Mouse (Mus musculus) CH12.LX (cell line): ENCODE results near the gene Rps25. TPM values are rescaled to one million over a fixed set of nuclear protein-coding genes. Genes with fewer than 3 reads are reported as not detected.
A peak's percentile ranks its signal among the peaks of the same experiment; 100 is the strongest.

ENCODE experiments used
- DNase-seq: peaks from one replicate; pipeline ENCODE4 v3.0.0-alpha.2; 2013; ENCODE audit errors: extremely low read depth
- H3K27ac ChIP-seq: 2 replicates; pipeline ENCODE4 v1.5.1; 2012; ENCODE audit warnings: low read depth, mild to moderate bottlenecking, control low read depth, moderate library complexity; ENCODE audit not compliant: insufficient read depth
- H3K27me3 ChIP-seq: replicated peaks from 2 replicates; pipeline ENCODE3; 2012; ENCODE audit warnings: inconsistent platforms
- H3K36me3 ChIP-seq, 2 experiments: replicated peaks in 1 of 2; 2 replicates each; pipeline versions ENCODE3 to v1.6.1; 2012; ENCODE audit warnings: inconsistent platforms in 1 of 2, low read length in 1 of 2, mild to moderate bottlenecking in 1 of 2, mixed read lengths in 1 of 2, moderate library complexity in 1 of 2; ENCODE audit not compliant: control insufficient read depth in 1 of 2, insufficient read depth in 1 of 2
- H3K4me1 ChIP-seq, 2 experiments: 2 replicates each; pipeline ENCODE4 v1.6.1; 2012; ENCODE audit warnings: inconsistent platforms in 1 of 2, moderate library complexity in 1 of 2; ENCODE audit not compliant: insufficient read depth in 2 of 2, control insufficient read depth in 1 of 2
- H3K4me2 ChIP-seq: 2 replicates; pipeline ENCODE4 v1.6.1; 2012; ENCODE audit warnings: low read depth, mild to moderate bottlenecking, control low read depth; ENCODE audit not compliant: poor library complexity, insufficient read depth, severe bottlenecking
- H3K4me3 ChIP-seq, 3 experiments: fragments of 150-350 bp in 1 of 3; sonication (generic) in 1 of 3; replicated peaks in 1 of 3; 2 replicates each; pipeline versions ENCODE3 to v1.5.1; 2011 to 2012; ENCODE audit warnings: low read depth in 2 of 3, low read length in 2 of 3, mild to moderate bottlenecking in 2 of 3, moderate library complexity in 2 of 3, control low read depth in 1 of 3, improper control_type of control experiment in 1 of 3, inconsistent platforms in 1 of 3, mixed read lengths in 1 of 3; ENCODE audit not compliant: poor library complexity in 1 of 3
- H3K79me2 ChIP-seq: replicated peaks from 2 replicates; pipeline ENCODE4 v1.6.1; 2012; ENCODE audit warnings: mild to moderate bottlenecking, moderate library complexity; ENCODE audit not compliant: control insufficient read depth, poor library complexity, insufficient read depth, severe bottlenecking; ENCODE audit errors: extremely low read depth
- H3K9ac ChIP-seq: 2 replicates; pipeline ENCODE4 v1.6.1; 2012; ENCODE audit warnings: low read depth, mild to moderate bottlenecking, control low read depth, moderate library complexity; ENCODE audit not compliant: insufficient read depth
- H3K9me3 ChIP-seq: replicated peaks from 2 replicates; pipeline ENCODE3; 2012; ENCODE audit warnings: low read length, inconsistent platforms, mixed read lengths
- BHLHE40 ChIP-seq: IDR thresholded peaks from 2 replicates; pipeline ENCODE4 v1.6.1; 2011; ENCODE audit warnings: mild to moderate bottlenecking, low read depth, low read length, improper control_type of control experiment
- CHD1 ChIP-seq: IDR thresholded peaks from 2 replicates; pipeline ENCODE4 v1.6.1; 2012; ENCODE audit warnings: low read depth, low read length, improper control_type of control experiment, inconsistent platforms
- CHD2 ChIP-seq: IDR thresholded peaks from 2 replicates; pipeline ENCODE4 v1.6.1; 2011; ENCODE audit warnings: low read length, improper control_type of control experiment
- CTCF ChIP-seq, 2 experiments: IDR thresholded peaks in 1 of 2; conservative IDR thresholded peaks in 1 of 2; 2 replicates each; pipeline ENCODE4 v1.5.1; 2011 to 2012; ENCODE audit warnings: low read depth in 2 of 2, low read length in 2 of 2, improper control_type of control experiment in 1 of 2, inconsistent platforms in 1 of 2, mild to moderate bottlenecking in 1 of 2, moderate library complexity in 1 of 2
- E2F4 ChIP-seq: IDR thresholded peaks from 2 replicates; pipeline ENCODE4 v1.6.1; 2011; ENCODE audit warnings: low read depth, low read length, improper control_type of control experiment; ENCODE audit not compliant: insufficient replicate concordance
- ELF1 ChIP-seq: IDR thresholded peaks from 2 replicates; pipeline ENCODE4 v1.6.1; 2014; ENCODE audit warnings: low read depth, mild to moderate bottlenecking, inconsistent platforms, low read length, improper control_type of control experiment
- ETS1 ChIP-seq: conservative IDR thresholded peaks from 2 replicates; pipeline ENCODE4 v1.6.1; 2012; ENCODE audit warnings: low read depth, mild to moderate bottlenecking, inconsistent platforms, low read length, improper control_type of control experiment, moderate library complexity
- GABPA ChIP-seq: IDR thresholded peaks from 2 replicates; pipeline ENCODE4 v1.6.1; 2012; ENCODE audit warnings: low read depth, low read length, improper control_type of control experiment, inconsistent platforms; ENCODE audit not compliant: insufficient replicate concordance
- IRF4 ChIP-seq: IDR thresholded peaks from 2 replicates; pipeline ENCODE4 v1.6.1; 2014; ENCODE audit warnings: low read depth, mild to moderate bottlenecking, inconsistent platforms, low read length, improper control_type of control experiment
- JUN ChIP-seq: IDR thresholded peaks from 2 replicates; pipeline ENCODE4 v1.6.1; 2011; ENCODE audit warnings: low read depth, mild to moderate bottlenecking, low read length, improper control_type of control experiment, moderate library complexity; ENCODE audit not compliant: insufficient read depth
- KAT2A ChIP-seq: IDR thresholded peaks from 2 replicates; pipeline ENCODE4 v1.6.1; 2012; ENCODE audit warnings: low read length, improper control_type of control experiment, inconsistent platforms; ENCODE audit not compliant: insufficient replicate concordance
- MAFK ChIP-seq: IDR thresholded peaks from 2 replicates; pipeline ENCODE4 v1.6.1; 2011; ENCODE audit warnings: low read length, improper control_type of control experiment; ENCODE audit not compliant: insufficient replicate concordance
- MAZ ChIP-seq: IDR thresholded peaks from 2 replicates; pipeline ENCODE4 v1.6.1; 2012; ENCODE audit warnings: low read depth, mild to moderate bottlenecking, inconsistent platforms, low read length, improper control_type of control experiment, moderate library complexity
- MEF2A ChIP-seq: IDR thresholded peaks from 2 replicates; pipeline ENCODE4 v1.6.1; 2014; ENCODE audit warnings: low read depth, mild to moderate bottlenecking, inconsistent platforms, low read length, improper control_type of control experiment, borderline replicate concordance
- MXI1 ChIP-seq: IDR thresholded peaks from 2 replicates; pipeline ENCODE4 v1.6.1; 2011; ENCODE audit warnings: mild to moderate bottlenecking, low read depth, low read length, improper control_type of control experiment
- MYC ChIP-seq: IDR thresholded peaks from 2 replicates; pipeline ENCODE4 v1.6.1; 2011; ENCODE audit warnings: low read depth, mild to moderate bottlenecking, improper control_type of control experiment, low read length
- NELFE ChIP-seq: IDR thresholded peaks from 2 replicates; pipeline ENCODE4 v1.6.1; 2011; ENCODE audit warnings: low read depth, low read length, improper control_type of control experiment
- POLR2A ChIP-seq: IDR thresholded peaks from 2 replicates; pipeline ENCODE4 v1.6.1; 2011; ENCODE audit warnings: low read depth, mild to moderate bottlenecking, improper control_type of control experiment, low read length
- RCOR1 ChIP-seq: conservative IDR thresholded peaks from 2 replicates; pipeline ENCODE4 v1.6.1; 2012; ENCODE audit warnings: low read depth, mild to moderate bottlenecking, inconsistent platforms, low read length, improper control_type of control experiment
- SIN3A ChIP-seq: IDR thresholded peaks from 2 replicates; pipeline ENCODE4 v1.6.1; 2012; ENCODE audit warnings: low read length, improper control_type of control experiment, inconsistent platforms
- SMC3 ChIP-seq: IDR thresholded peaks from 2 replicates; pipeline ENCODE4 v1.6.1; 2011; ENCODE audit warnings: low read depth, low read length, improper control_type of control experiment
- TCF12 ChIP-seq: IDR thresholded peaks from 2 replicates; pipeline ENCODE4 v1.6.1; 2014; ENCODE audit warnings: low read depth, mild to moderate bottlenecking, inconsistent platforms, low read length, improper control_type of control experiment
- USF2 ChIP-seq: conservative IDR thresholded peaks from 2 replicates; pipeline ENCODE4 v1.6.1; 2011; ENCODE audit warnings: low read depth, low read length, improper control_type of control experiment
- ZC3H11A ChIP-seq: IDR thresholded peaks from 2 replicates; pipeline ENCODE4 v1.6.1; 2012; ENCODE audit warnings: low read depth, mild to moderate bottlenecking, inconsistent platforms, low read length, improper control_type of control experiment
- ZMIZ1 ChIP-seq: IDR thresholded peaks from 2 replicates; pipeline ENCODE4 v1.6.1; 2012; ENCODE audit warnings: low read depth, mild to moderate bottlenecking, inconsistent platforms, low read length, improper control_type of control experiment
- dilution Hi-C: fragments of 300-500 bp; cut with MboI; formaldehyde crosslinking; loops from 2 replicates; pipeline ENCODE4 v1.14.3; 2020; ENCODE audit warnings: low sequenced_read_pairs; ENCODE audit not compliant: extremely low pct_unique_long_range_greater_than_20kb, extremely low pct_ligation_motif_present
- in situ Hi-C: fragments of 300-500 bp; cut with MboI; formaldehyde crosslinking; loops from 3 replicates; pipeline ENCODE4 v1.14.3; 2019; ENCODE audit warnings: low sequenced_read_pairs, low pct_ligation_motif_present, low pct_unique_long_range_greater_than_20kb, mixed read lengths
- polyA plus RNA-seq: library from polyadenylated mRNA; unstranded; fragments of >175 nt; gene quantifications from 2 replicates; pipeline ENCODE4 v1.2.1, GENCODE M21; 2012; ENCODE audit warnings: low read depth; ENCODE audit not compliant: insufficient read length
- total RNA-seq, 2 experiments: library from RNA; depleted of rRNA; stranded (reverse); fragments of 300-350 nt in 1 of 2; fragments of >200 nt in 1 of 2; gene quantifications; 2 replicates each; pipeline ENCODE4 v1.2.3; 2012 to 2014

The Rps25 gene
- total and polyA plus RNA-seq, 3 experiments: 2,535 to 3,378 (median 3,250) TPM

DNA sequence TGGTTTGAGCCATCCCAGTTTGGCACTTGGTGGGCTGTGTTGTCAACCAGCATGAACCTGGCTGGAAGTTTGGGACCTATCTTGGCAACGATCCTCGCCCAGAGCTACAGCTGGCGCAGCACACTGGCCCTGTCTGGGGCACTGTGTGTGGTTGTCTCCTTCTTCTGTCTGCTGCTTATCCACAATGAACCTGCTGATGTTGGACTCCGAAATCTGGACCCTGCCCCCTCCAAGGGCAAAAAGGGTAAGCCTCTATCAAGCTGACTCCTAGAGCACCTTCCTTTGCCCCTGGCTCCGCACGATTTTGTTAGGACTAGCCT lies 7.2 kb upstream of the Rps25 start:
- dilution Hi-C loops: no loop called here

GRCm38 (mm10) chr9:44401081-44401480 lies 5.9 kb upstream of the Rps25 start:
- no peak overlapping the region for H3K9ac ChIP-seq
- H3K79me2 ChIP-seq: peaks cover 7% of the 10 kb centered on the region
- dilution Hi-C loops: no loop called here
- TF ChIP-seq USF2 (no peak), POLR2A (no peak), MYC (no peak), IRF4 (no peak), GABPA (no peak), SIN3A (no peak), RCOR1 (no peak), E2F4 (no peak), SMC3 (no peak), CTCF (conservative IDR thresholded peaks at IDR 0.05 in 1 of 2, IDR thresholded peaks at IDR 0.05 in 1 of 2; ENCODE audit: low read depth in 2 of 2, low read length in 2 of 2) (no peak)
- no peak overlapping the region for H3K4me2 ChIP-seq
- H3K27me3 ChIP-seq: no peaks in the 10 kb centered on the region
- no peak overlapping the region for H3K4me3 ChIP-seq
- H3K27ac ChIP-seq: no peak overlapping the region
- in situ Hi-C loops: no loop called here
- DNase-seq: no peak
- H3K4me1 ChIP-seq: peaks cover 15 to 78% of the 10 kb centered on the region in 2 experiments
- no peaks in the 10 kb centered on the region for H3K9me3 ChIP-seq
- peaks cover 48 to 75% of the 10 kb centered on the region in 2 experiments for H3K36me3 ChIP-seq

More for the DNA sequence above, 7.2 kb upstream of the Rps25 start:
- in situ Hi-C loops: loop anchor here (5.0 kb wide), 1 partner anchor 57 kb away; the partner anchor contains the start of gene Hmbs
- no peak for DNase-seq
- Histone ChIP-seq H3K27me3 (no peaks in the 10 kb centered on the region), H3K4me1 (peaks cover 10 to 77% of the 10 kb centered on the region in 2 experiments), H3K9ac (no peak overlapping the region), H3K27ac (peak overlapping the region; percentile 11; the same call in 1 of the 2 replicates), H3K4me3 (no peak overlapping the region), H3K4me2 (no peak overlapping the region), H3K9me3 (no peaks in the 10 kb centered on the region), H3K36me3 (peaks cover 44 to 65% of the 10 kb centered on the region in 2 experiments), H3K79me2 (no peaks in the 10 kb centered on the region; the same call in none of the 2 replicates)
- TF ChIP-seq ETS1: no peak
- TF ChIP-seq USF2: no peak
- no peak for TF ChIP-seq IRF4
- TF ChIP-seq JUN: no peak
- no peak for TF ChIP-seq MXI1

GRCm38 (mm10) chr9:44405011-44405410 lies 1.9 kb upstream of the Rps25 start:
- TF ChIP-seq MAFK (no peak), MAZ (no peak), ETS1 (no peak), RCOR1 (no peak), MEF2A (no peak), ZMIZ1 (no peak), USF2 (no peak), IRF4 (no peak), MXI1 (no peak), CHD2 (no peak), ZC3H11A (no peak), SMC3 (no peak), CHD1 (no peak), KAT2A (no peak), POLR2A (no peak), TCF12 (no peak), NELFE (no peak), ELF1 (no peak), BHLHE40 (no peak)
- H3K4me3 ChIP-seq: no peak overlapping the region
- no peaks in the 10 kb centered on the region for H3K9me3 ChIP-seq
- H3K36me3 ChIP-seq: peaks cover 57 to 71% of the 10 kb centered on the region in 2 experiments
- H3K4me2 ChIP-seq: no peak overlapping the region
- H3K79me2 ChIP-seq: peaks cover 35% of the 10 kb centered on the region
- H3K27me3 ChIP-seq: no peaks in the 10 kb centered on the region
- DNase-seq: no peak
- dilution Hi-C loops (no loop called here), in situ Hi-C loops (no loop called here)
- H3K27ac ChIP-seq: no peak overlapping the region
- peaks cover 19 to 56% of the 10 kb centered on the region in 2 experiments for H3K4me1 ChIP-seq
- no peak overlapping the region for H3K9ac ChIP-seq
